Comparison of ENCODE assay signal across 14 mouse cellular contexts in the genomic region with DNA sequence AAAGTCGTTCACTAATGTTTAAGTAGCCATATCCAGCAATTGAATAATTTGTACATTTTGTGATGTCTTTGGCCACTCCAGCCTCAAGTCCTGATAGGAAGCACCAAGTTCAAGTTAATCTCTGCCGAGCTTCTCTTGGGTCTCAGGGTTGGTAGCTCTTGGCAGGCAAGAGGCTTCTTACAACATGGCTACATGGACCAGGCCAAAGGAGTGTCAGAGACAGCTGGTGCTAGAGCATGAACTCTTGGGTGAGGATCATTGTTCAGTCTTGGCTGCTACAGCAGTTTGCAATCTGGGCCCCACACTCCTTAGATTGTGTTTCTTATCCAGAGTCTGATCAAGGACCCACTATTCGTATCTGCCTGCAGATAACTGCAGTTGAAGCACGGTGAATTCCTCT.
DNase-seq lines count a peak whose midpoint lies in the region; ATAC-seq and TF ChIP-seq lines count a peak whose summit lies in the region.
"Had no signal": no experiment of that assay in that cellular context is flagged by ENCODE, and none has a peak within 500 bp of the region (broad histone marks: within the 10 kb centered on the region; RNA-seq: fewer than 3 reads in every experiment).

No protein-coding gene starts in this region.

- H3K4me3 ChIP-seq in lung, postnatal 0 days (ENCODE audit: low read depth, low read length): no peak overlapping the region
- H3K4me3 ChIP-seq: hindbrain, embryonic 15.5 days; limb, embryonic 15.5 days; midbrain, embryonic 12.5 days had no signal

- TF ChIP-seq CTCF in lung, postnatal 0 days (IDR thresholded peaks at IDR 0.05): no peak

- ATAC-seq in lung, postnatal 0 days: peak; percentile 63
- ATAC-seq: intestine, embryonic 16.5 days had no signal

- peak; percentile 29 for DNase-seq in gastrocnemius, postnatal 25 days
- DNase-seq in gastrocnemius, adult 8-10 months (ENCODE audit: low spot score in 2 of 2): no peak
- peak; percentile 17 for DNase-seq in kidney, postnatal 14 days
- DNase-seq in kidney, adult 8-10 months: no peak
- peak; percentile 63 for DNase-seq in lung, postnatal 0 days (ENCODE audit: low spot score)
- peak; percentile 20 for DNase-seq in skeletal muscle tissue, adult 2 months (ENCODE audit: low read depth, low spot score)
- DNase-seq in right cerebral cortex, postnatal 10 days (ENCODE audit: low spot score in 2 of 2): no peak
- DNase-seq: cerebellum, adult 8-10 months; kidney, postnatal 36 days; thymus, postnatal 25 days had no signal

- WGBS in lung, postnatal 0 days: 19% methylated on average over 4 of the region's 4 CpGs

- H3K27me3 ChIP-seq in lung, postnatal 0 days (replicated peaks; ENCODE audit: insufficient read depth, low read length): no peaks in the 10 kb centered on the region
- H3K27me3 ChIP-seq: hindbrain, embryonic 15.5 days; midbrain, embryonic 12.5 days had no signal

- no peak overlapping the region for H3K27ac ChIP-seq in lung, postnatal 0 days (ENCODE audit: low read length)
- H3K27ac ChIP-seq: hindbrain, embryonic 15.5 days; limb, embryonic 15.5 days; midbrain, embryonic 12.5 days had no signal

- no peaks in the 10 kb centered on the region for H3K9me3 ChIP-seq in lung, postnatal 0 days (ENCODE audit: low read length)
- H3K9me3 ChIP-seq: hindbrain, embryonic 15.5 days; limb, embryonic 15.5 days; midbrain, embryonic 12.5 days had no signal

- TF ChIP-seq EP300 in lung, postnatal 0 days (IDR thresholded peaks at IDR 0.05): no peak

- no peaks in the 10 kb centered on the region for H3K36me3 ChIP-seq in lung, postnatal 0 days (ENCODE audit: insufficient read depth, low read length)
- H3K36me3 ChIP-seq: hindbrain, embryonic 15.5 days; limb, embryonic 15.5 days; midbrain, embryonic 12.5 days had no signal

- no peak overlapping the region for H3K4me2 ChIP-seq in lung, postnatal 0 days (replicated peaks; ENCODE audit: low read depth, low read length)
- H3K4me2 ChIP-seq: hindbrain, embryonic 15.5 days; limb, embryonic 15.5 days; midbrain, embryonic 12.5 days had no signal

- H3K9ac ChIP-seq in lung, postnatal 0 days (replicated peaks; ENCODE audit: low read depth): no peak overlapping the region
- H3K9ac ChIP-seq: hindbrain, embryonic 15.5 days; limb, embryonic 15.5 days; midbrain, embryonic 12.5 days had no signal

- H3K4me1 ChIP-seq in lung, postnatal 0 days (ENCODE audit: insufficient read depth, low read depth, low read length): no peaks in the 10 kb centered on the region
- H3K4me1 ChIP-seq: midbrain, embryonic 12.5 days had no signal

Comparison
In these comparisons a context has a peak if more than half of its experiments do, and no peak if none do; other contexts are left out.
1. DNase-seq: peak in gastrocnemius, postnatal 25 days (single experiment), kidney, postnatal 14 days (single experiment), lung, postnatal 0 days (single experiment) and skeletal muscle tissue, adult 2 months (single experiment); none in gastrocnemius, adult 8-10 months (0 of 2), kidney, adult 8-10 months (0 of 2) and right cerebral cortex, postnatal 10 days (0 of 2).